Mouse (Mus musculus) lung, adult 2 months (tissue): ENCODE results near the gene Lrrc58.

Source experiments
- CTCF ChIP-seq: fragments of 200-500 bp; IDR thresholded peaks from 2 replicates; pipeline ENCODE4 v1.5.1; 2011; ENCODE audit warnings: mild to moderate bottlenecking, low read length, control low read depth; ENCODE audit not compliant: insufficient read depth
- POLR2A ChIP-seq: fragments of 200-500 bp; IDR thresholded peaks from 2 replicates; pipeline ENCODE4 v1.6.1; 2011; ENCODE audit warnings: low read depth, mild to moderate bottlenecking, control low read depth, low read length, borderline replicate concordance; ENCODE audit errors: extremely low read depth

DNA sequence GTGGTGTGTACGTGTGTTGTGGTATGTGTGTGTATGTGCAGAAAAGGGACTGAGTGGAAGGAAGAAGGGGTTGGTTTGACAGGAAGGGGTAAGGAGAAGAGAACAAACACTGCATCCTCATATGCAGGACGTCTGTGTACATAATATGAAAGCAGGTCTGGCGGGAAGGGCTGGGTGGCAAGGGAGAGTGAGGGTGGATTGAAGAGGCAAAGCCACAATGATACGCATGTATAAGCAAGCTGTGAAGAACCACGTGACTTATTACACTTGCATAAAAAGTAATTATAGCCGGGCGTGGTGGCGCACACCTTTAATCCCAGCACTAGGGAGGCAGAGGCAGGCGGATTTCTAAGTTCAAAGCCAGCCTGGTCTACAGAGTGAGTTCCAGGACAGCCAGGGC, 2.3 kb upstream of the Lrrc58 start:
- TF ChIP-seq CTCF (no peak), POLR2A (no peak)
